Mouse (Mus musculus) cortical plate, adult 2 months (tissue): ENCODE results near the gene Mybpc1.

Experiments
- CTCF ChIP-seq: fragments of 200-500 bp; IDR thresholded peaks from 2 replicates; pipeline ENCODE4 v1.5.1; 2011; ENCODE audit warnings: mild to moderate bottlenecking, control low read depth, low read length; ENCODE audit not compliant: insufficient read depth; ENCODE audit errors: extremely low read depth
- POLR2A ChIP-seq: fragments of 200-500 bp; IDR thresholded peaks from 2 replicates; pipeline ENCODE4 v1.6.1; 2011; ENCODE audit warnings: mild to moderate bottlenecking, low read length, control low read depth; ENCODE audit not compliant: insufficient read depth; ENCODE audit errors: extremely low read depth

GRCm38 (mm10) chr10:88603256-88603655 is 1.7 kb downstream of the Mybpc1 start:
- no peak for TF ChIP-seq CTCF
- TF ChIP-seq POLR2A = no peak
